21 mouse cellular contexts compared by ENCODE assay signal in genomic region chr12:27866421-27866820, GRCm38 (mm10).
DNase-seq lines count a peak whose midpoint lies in the region; ATAC-seq and TF ChIP-seq lines count a peak whose summit lies in the region.
"Had no signal": no experiment of that assay in that cellular context is flagged by ENCODE, and none has a peak within 500 bp of the region (broad histone marks: within the 10 kb centered on the region; RNA-seq: fewer than 3 reads in every experiment).

No protein-coding gene starts in this region.

- no peak; the same call in 1 of the 2 replicates for TF ChIP-seq EP300 in lung, postnatal 0 days (IDR thresholded peaks at IDR 0.05)

- H3K27ac ChIP-seq in embryonic facial prominence, embryonic 14.5 days (replicated peaks; ENCODE audit: low read depth, low read length) = no peak overlapping the region
- H3K27ac ChIP-seq in embryonic facial prominence, embryonic 10.5 days (replicated peaks) = no peak overlapping the region
- no peak overlapping the region for H3K27ac ChIP-seq in lung, embryonic 14.5 days (ENCODE audit: low read depth)
- H3K27ac ChIP-seq in lung, postnatal 0 days (ENCODE audit: low read length) = no peak overlapping the region
- H3K27ac ChIP-seq: embryonic facial prominence, embryonic 13.5 days; forebrain, embryonic 13.5 days; forebrain, embryonic 15.5 days had no signal

- H3K4me3 ChIP-seq in embryonic facial prominence, embryonic 14.5 days (ENCODE audit: low read depth, low read length) = no peak overlapping the region
- H3K4me3 ChIP-seq in embryonic facial prominence, embryonic 10.5 days = no peak overlapping the region
- H3K4me3 ChIP-seq in lung, embryonic 14.5 days (ENCODE audit: low read depth, low read length) = no peak overlapping the region
- H3K4me3 ChIP-seq in lung, postnatal 0 days (ENCODE audit: low read depth, low read length) = no peak overlapping the region
- H3K4me3 ChIP-seq: embryonic facial prominence, embryonic 13.5 days; forebrain, embryonic 13.5 days; forebrain, embryonic 15.5 days had no signal

- H3K9me3 ChIP-seq in embryonic facial prominence, embryonic 14.5 days (ENCODE audit: control insufficient read depth, low read length) = no peaks in the 10 kb centered on the region
- no peaks in the 10 kb centered on the region for H3K9me3 ChIP-seq in embryonic facial prominence, embryonic 10.5 days
- H3K9me3 ChIP-seq in lung, embryonic 14.5 days (ENCODE audit: low read depth, low read length) = no peaks in the 10 kb centered on the region
- H3K9me3 ChIP-seq in lung, postnatal 0 days (ENCODE audit: low read length) = no peaks in the 10 kb centered on the region
- H3K9me3 ChIP-seq: embryonic facial prominence, embryonic 13.5 days; forebrain, embryonic 13.5 days; forebrain, embryonic 15.5 days had no signal

- WGBS in embryonic facial prominence, embryonic 14.5 days = 64% methylated on average over 1 of the region's 1 CpGs
- 75% methylated on average over 1 of the region's 1 CpGs for WGBS in embryonic facial prominence, embryonic 10.5 days
- 47% methylated on average over 1 of the region's 1 CpGs for WGBS in lung, embryonic 14.5 days
- WGBS in lung, postnatal 0 days = 33% methylated on average over 1 of the region's 1 CpGs

- H3K4me2 ChIP-seq in embryonic facial prominence, embryonic 14.5 days (ENCODE audit: low read depth, low read length) = no peak overlapping the region
- no peak overlapping the region for H3K4me2 ChIP-seq in lung, embryonic 14.5 days
- no peak overlapping the region for H3K4me2 ChIP-seq in lung, postnatal 0 days (replicated peaks; ENCODE audit: low read depth, low read length)
- H3K4me2 ChIP-seq: embryonic facial prominence, embryonic 13.5 days; forebrain, embryonic 13.5 days; forebrain, embryonic 15.5 days had no signal

- peak; percentile 29 for DNase-seq in embryonic facial prominence, embryonic 14.5 days (ENCODE audit: low spot score)
- DNase-seq in embryonic facial prominence, embryonic 10.5 days (ENCODE audit: low spot score) = no peak
- peak; percentile 36 for DNase-seq in lung, embryonic 14.5 days
- DNase-seq in lung, adult 18-20 months = no peak
- peak; percentile 51 for DNase-seq in lung, postnatal 0 days (ENCODE audit: low spot score)
- no peak for DNase-seq in lung, postnatal 14 days
- peak; percentile 3 for DNase-seq in lung, postnatal 25 days (ENCODE audit: low spot score)
- DNase-seq in cerebellum, adult 11-12 months = no peak
- DNase-seq: adrenal gland, adult 2 months; adrenal gland, postnatal 10 days; adrenal gland, postnatal 25 days; B cell, adult 2 months; cerebellum, adult 11 months; cerebellum, adult 2 months; cerebellum, adult 9-10 months; cerebellum, postnatal 10 days; cerebellum, postnatal 25 days; forebrain, postnatal 0 days had no signal

- H3K36me3 ChIP-seq in embryonic facial prominence, embryonic 14.5 days (ENCODE audit: control insufficient read depth, insufficient read depth, low read length) = no peaks in the 10 kb centered on the region
- H3K36me3 ChIP-seq in embryonic facial prominence, embryonic 10.5 days (replicated peaks) = no peaks in the 10 kb centered on the region
- no peaks in the 10 kb centered on the region for H3K36me3 ChIP-seq in lung, embryonic 14.5 days (ENCODE audit: insufficient read depth)
- H3K36me3 ChIP-seq in lung, postnatal 0 days (ENCODE audit: insufficient read depth, low read length) = no peaks in the 10 kb centered on the region
- H3K36me3 ChIP-seq: embryonic facial prominence, embryonic 13.5 days; forebrain, embryonic 15.5 days had no signal

- no peak for ATAC-seq in embryonic facial prominence, embryonic 14.5 days (ENCODE audit: low read depth)
- no peak for ATAC-seq in lung, embryonic 14.5 days (ENCODE audit: insufficient read depth)
- peak; percentile 43; the same call in 1 of the 2 replicates for ATAC-seq in lung, postnatal 0 days
- ATAC-seq: forebrain, embryonic 13.5 days; forebrain, embryonic 15.5 days; forebrain, postnatal 0 days had no signal

- H3K27me3 ChIP-seq in embryonic facial prominence, embryonic 14.5 days (replicated peaks; ENCODE audit: control insufficient read depth, insufficient read depth, low read length) = no peaks in the 10 kb centered on the region
- no peaks in the 10 kb centered on the region for H3K27me3 ChIP-seq in embryonic facial prominence, embryonic 10.5 days (replicated peaks; ENCODE audit: low read depth, poor library complexity, severe bottlenecking)
- no peaks in the 10 kb centered on the region for H3K27me3 ChIP-seq in lung, embryonic 14.5 days (ENCODE audit: insufficient read depth, low read length)
- H3K27me3 ChIP-seq in lung, postnatal 0 days (replicated peaks; ENCODE audit: insufficient read depth, low read length) = no peaks in the 10 kb centered on the region
- H3K27me3 ChIP-seq: embryonic facial prominence, embryonic 13.5 days; forebrain, embryonic 13.5 days; forebrain, embryonic 15.5 days had no signal

- TF ChIP-seq CTCF in lung, embryonic 14.5 days (IDR thresholded peaks at IDR 0.05; ENCODE audit: low read depth) = no peak
- TF ChIP-seq CTCF in lung, postnatal 0 days (IDR thresholded peaks at IDR 0.05) = no peak

- no peak overlapping the region for H3K9ac ChIP-seq in embryonic facial prominence, embryonic 14.5 days (ENCODE audit: low read depth, low read length)
- no peak overlapping the region for H3K9ac ChIP-seq in lung, embryonic 14.5 days
- no peak overlapping the region for H3K9ac ChIP-seq in lung, postnatal 0 days (replicated peaks; ENCODE audit: low read depth)
- H3K9ac ChIP-seq: embryonic facial prominence, embryonic 13.5 days; forebrain, embryonic 13.5 days; forebrain, embryonic 15.5 days; forebrain, postnatal 0 days had no signal

- no peaks in the 10 kb centered on the region for H3K4me1 ChIP-seq in embryonic facial prominence, embryonic 14.5 days (ENCODE audit: control insufficient read depth, insufficient read depth, low read length)
- no peaks in the 10 kb centered on the region for H3K4me1 ChIP-seq in embryonic facial prominence, embryonic 10.5 days
- no peaks in the 10 kb centered on the region for H3K4me1 ChIP-seq in lung, embryonic 14.5 days (ENCODE audit: insufficient read depth)
- H3K4me1 ChIP-seq in lung, postnatal 0 days (ENCODE audit: insufficient read depth, low read depth, low read length) = no peaks in the 10 kb centered on the region
- H3K4me1 ChIP-seq: embryonic facial prominence, embryonic 13.5 days; forebrain, embryonic 13.5 days; forebrain, embryonic 15.5 days had no signal

Comparison
In these comparisons a context has a peak if more than half of its experiments do, and no peak if none do; other contexts are left out.
1. DNase-seq: peak in embryonic facial prominence, embryonic 14.5 days (single experiment), lung, embryonic 14.5 days (single experiment), lung, postnatal 0 days (single experiment) and lung, postnatal 25 days (single experiment); none in embryonic facial prominence, embryonic 10.5 days (single experiment), lung, adult 18-20 months (0 of 2), lung, postnatal 14 days (single experiment) and cerebellum, adult 11-12 months (single experiment).